Mouse (Mus musculus) kidney, embryonic 16.5 days (tissue): ENCODE results near the gene Hemk1. TPM values are rescaled to one million over a fixed set of nuclear protein-coding genes. Genes with fewer than 3 reads are reported as not detected.

Experiments used
- ATAC-seq: fragments of 200-750 bp; cut with Nextera tagmentation; 2 replicates; pipeline ENCODE4 v1.8.0; 2017; ENCODE audit warnings: moderate TSS enrichment; ENCODE audit not compliant: low FRiP score, low TSS enrichment
- H3K27ac ChIP-seq: fragments of 300-500 bp; sonication (generic); 2 replicates; pipeline ENCODE4 v1.5.1; 2014; ENCODE audit warnings: low read length
- H3K27me3 ChIP-seq: fragments of 300-500 bp; sonication (generic); 2 replicates; pipeline ENCODE4 v1.6.1; 2014; ENCODE audit warnings: low read length, control low read depth, mixed read lengths; ENCODE audit not compliant: insufficient read depth
- H3K36me3 ChIP-seq: fragments of 300-500 bp; sonication (generic); 2 replicates; pipeline ENCODE4 v1.6.1; 2014; ENCODE audit warnings: low read length, control low read depth, mixed read lengths; ENCODE audit not compliant: insufficient read depth
- H3K4me1 ChIP-seq: fragments of 300-500 bp; sonication (generic); 2 replicates; pipeline ENCODE4 v1.6.1; 2014; ENCODE audit warnings: low read length, control low read depth, mixed read lengths; ENCODE audit not compliant: insufficient read depth
- H3K4me2 ChIP-seq: fragments of 300-500 bp; sonication (generic); replicated peaks from 2 replicates; pipeline ENCODE4 v1.6.1; 2014; ENCODE audit warnings: low read depth, low read length
- H3K4me3 ChIP-seq: fragments of 300-500 bp; sonication (generic); 2 replicates; pipeline ENCODE4 v1.5.1; 2014; ENCODE audit warnings: mild to moderate bottlenecking, low read length
- H3K9ac ChIP-seq: fragments of 300-500 bp; sonication (generic); replicated peaks from 2 replicates; pipeline ENCODE4 v1.6.1; 2014; ENCODE audit warnings: low read length
- H3K9me3 ChIP-seq: fragments of 300-500 bp; sonication (generic); 2 replicates; pipeline ENCODE4 v1.6.1; 2016; ENCODE audit warnings: low read length, control low read depth
- WGBS: fragments of 180-500 bp; shearing (Covaris S2); extraction: QIAGEN DNeasy Blood & Tissue Kit; methylation state at CpG from one replicate; pipeline ENCODE4 v1.1.7; 2014; 5-methylcytosine and 5-hydroxymethylcytosine counted together
- polyA plus RNA-seq: library from polyadenylated mRNA; unstranded; fragments of >200 nt; fragmentation: Nextera tagmentation; extraction: Ambion mirVana; gene quantifications from 2 replicates; pipeline ENCODE4 v1.2.1, GENCODE M21; 2015

Hemk1 gene
- 12.6 and 13.2 TPM in 2 replicates for polyA plus RNA-seq

DNA sequence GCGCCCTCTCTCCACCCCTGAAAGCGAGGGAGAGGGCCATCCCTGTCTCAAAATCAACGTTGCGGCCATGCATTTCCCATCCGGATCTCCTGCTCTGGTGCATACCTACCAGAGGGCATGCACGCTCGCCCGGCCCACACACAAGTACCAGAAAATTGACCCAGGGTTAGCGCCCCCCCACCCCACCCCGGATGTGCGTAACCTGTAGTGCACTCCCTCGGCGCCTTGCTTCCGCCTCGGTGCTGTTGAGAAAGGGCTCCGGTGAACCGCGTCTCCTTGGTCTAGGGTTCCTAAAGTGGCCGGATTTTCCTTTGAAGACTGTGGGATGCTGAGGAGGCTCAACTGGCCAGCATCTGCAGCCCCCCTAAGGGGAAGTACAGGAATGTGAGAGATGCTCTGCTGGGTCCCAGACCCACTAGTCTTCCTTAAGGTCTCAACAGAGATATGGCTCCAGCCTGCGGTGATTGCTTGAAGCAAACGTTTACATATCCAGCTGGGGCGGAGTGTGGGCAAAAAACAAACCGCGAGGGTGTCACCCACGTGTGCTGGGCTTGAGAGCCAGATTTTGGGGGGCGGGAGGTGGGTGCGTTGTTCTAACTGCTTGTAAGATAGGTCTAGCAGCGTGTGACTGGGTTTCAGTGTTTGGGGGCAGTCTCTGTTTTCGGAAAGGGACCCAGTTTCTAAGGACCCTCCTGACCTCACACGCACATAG lies at the start of gene Hemk1:
Gene Hemk1 (minus strand): TSS at position 179 of the 712 bp plus-strand sequence.
- peak; percentile 69 for ATAC-seq
- H3K4me1 ChIP-seq = peaks cover 20% of the 10 kb centered on the region
- H3K9ac ChIP-seq = peak within 1 kb of the TSS; percentile 81
- H3K27me3 ChIP-seq = 0 out of 2 replicates have a peak, but pooled peaks cover 3% of the 10 kb centered on the region
- no peaks in the 10 kb centered on the region for H3K36me3 ChIP-seq
- peak within 1 kb of the TSS; percentile 65 for H3K4me3 ChIP-seq
- no peaks in the 10 kb centered on the region for H3K9me3 ChIP-seq
- peak within 1 kb of the TSS; percentile 93 for H3K4me2 ChIP-seq
- peak within 1 kb of the TSS; percentile 54 for H3K27ac ChIP-seq
- 4% methylated on average over 30 of the region's 30 CpGs for WGBS

DNA sequence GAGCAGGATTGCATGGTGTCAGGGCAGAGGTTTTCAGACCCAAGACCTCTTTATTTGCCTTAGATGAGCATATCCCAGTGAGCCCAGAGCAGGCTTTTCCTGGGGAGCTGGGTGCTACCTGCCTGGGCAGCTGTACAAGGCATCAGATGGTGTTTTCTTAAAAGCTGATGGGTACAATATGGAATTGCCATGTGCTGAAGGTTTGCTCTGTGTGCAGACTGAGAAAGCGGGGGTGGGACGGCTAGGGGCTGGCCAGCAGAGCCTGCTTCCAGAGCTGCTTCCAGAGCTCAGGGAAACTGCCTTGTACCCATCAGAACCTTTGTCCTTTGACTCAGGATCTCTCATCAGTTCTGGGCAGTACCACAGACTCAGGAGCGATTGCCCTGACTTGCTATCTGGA lies 49.6 kb upstream of the Hemk1 start:
- peaks cover 18% of the 10 kb centered on the region for H3K27me3 ChIP-seq
- no peak overlapping the region for H3K9ac ChIP-seq
- WGBS = 90% methylated on average over 3 of the region's 3 CpGs
- no peak overlapping the region for H3K4me3 ChIP-seq
- H3K4me1 ChIP-seq = peaks cover 6% of the 10 kb centered on the region; the same call in 1 of the 2 replicates
- H3K9me3 ChIP-seq = no peaks in the 10 kb centered on the region
- no peaks in the 10 kb centered on the region for H3K36me3 ChIP-seq
- H3K4me2 ChIP-seq = no peak overlapping the region
- no peak for ATAC-seq
- no peak overlapping the region for H3K27ac ChIP-seq

DNA sequence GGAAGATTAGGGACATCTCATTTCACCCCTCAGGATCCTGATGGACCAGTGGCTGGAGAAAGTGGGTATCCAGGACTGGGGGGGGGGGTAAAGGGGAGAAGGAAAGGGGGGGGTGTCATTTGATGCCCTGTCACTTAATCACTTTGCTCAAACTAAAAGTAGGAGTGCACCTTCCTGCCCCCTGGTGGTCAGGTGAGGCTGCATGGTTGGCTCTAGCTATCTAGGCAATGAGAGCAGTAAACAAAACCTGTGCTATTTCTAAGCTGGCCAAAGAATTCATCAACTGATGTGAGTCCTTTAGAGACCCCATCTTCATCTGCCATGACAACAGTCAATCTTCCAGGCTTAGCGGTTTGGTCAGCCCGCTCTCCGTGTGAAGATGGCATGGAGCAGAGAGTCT lies 48.6 kb upstream of the Hemk1 start:
- H3K9ac ChIP-seq = no peak overlapping the region
- no peak overlapping the region for H3K27ac ChIP-seq
- no peaks in the 10 kb centered on the region for H3K36me3 ChIP-seq
- H3K4me1 ChIP-seq = peaks cover 6% of the 10 kb centered on the region; the same call in 1 of the 2 replicates
- peaks cover 28% of the 10 kb centered on the region for H3K27me3 ChIP-seq
- H3K9me3 ChIP-seq = no peaks in the 10 kb centered on the region
- no peak overlapping the region for H3K4me2 ChIP-seq
- no peak overlapping the region for H3K4me3 ChIP-seq
- ATAC-seq = no peak
- WGBS = 65% methylated on average over 3 of the region's 3 CpGs

DNA sequence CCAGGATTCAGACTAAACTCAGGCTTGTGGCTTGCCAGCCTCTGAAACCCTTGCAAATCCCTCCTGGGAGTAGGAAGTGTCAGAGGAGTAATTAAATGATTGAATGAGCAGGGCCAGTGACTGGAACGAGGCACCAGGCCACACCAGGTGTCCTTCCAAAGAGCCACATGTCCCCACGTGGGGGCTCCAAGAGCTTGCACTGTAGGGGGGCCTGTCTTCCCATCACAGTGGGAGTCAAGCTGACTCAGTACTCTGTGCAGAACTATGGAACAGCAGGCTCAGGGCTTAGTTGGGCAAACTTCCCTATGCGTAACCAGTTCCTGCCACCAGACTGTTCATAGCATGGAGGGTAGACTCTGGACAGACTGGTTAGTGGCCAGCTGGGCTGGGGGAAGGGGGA lies 46.2 kb upstream of the Hemk1 start:
- Histone ChIP-seq H3K27me3 (peaks cover 45% of the 10 kb centered on the region), H3K27ac (no peak overlapping the region), H3K4me1 (peaks cover 6% of the 10 kb centered on the region; the same call in 1 of the 2 replicates), H3K4me2 (no peak overlapping the region), H3K4me3 (no peak overlapping the region), H3K36me3 (no peaks in the 10 kb centered on the region), H3K9me3 (no peaks in the 10 kb centered on the region), H3K9ac (no peak overlapping the region)
- 18% methylated on average over 3 of the region's 3 CpGs for WGBS
- ATAC-seq = peak; percentile 72

GRCm38 (mm10) chr9:107381723-107382122 lies 43.6 kb upstream of the Hemk1 start:
- 3% methylated on average over 8 of the region's 8 CpGs for WGBS
- peaks cover 16% of the 10 kb centered on the region; the same call in 1 of the 2 replicates for H3K4me1 ChIP-seq
- no peak overlapping the region for H3K9ac ChIP-seq
- no peak overlapping the region for H3K4me3 ChIP-seq
- H3K36me3 ChIP-seq = no peaks in the 10 kb centered on the region
- no peak for ATAC-seq
- H3K9me3 ChIP-seq = no peaks in the 10 kb centered on the region
- H3K27ac ChIP-seq = no peak overlapping the region
- no peak overlapping the region for H3K4me2 ChIP-seq
- peaks cover 71% of the 10 kb centered on the region for H3K27me3 ChIP-seq

GRCm38 (mm10) chr9:107377961-107378512 lies 39.9 kb upstream of the Hemk1 start:
- peaks cover 10% of the 10 kb centered on the region; the same call in 1 of the 2 replicates for H3K4me1 ChIP-seq
- no peak overlapping the region for H3K27ac ChIP-seq
- no peak overlapping the region for H3K9ac ChIP-seq
- WGBS = under 1% methylated on average over 35 of the region's 35 CpGs
- H3K36me3 ChIP-seq = no peaks in the 10 kb centered on the region
- peak overlapping the region; percentile 47 for H3K4me3 ChIP-seq
- peak overlapping the region; percentile 73 for H3K4me2 ChIP-seq
- peak; percentile 63 for ATAC-seq
- H3K9me3 ChIP-seq = no peaks in the 10 kb centered on the region
- H3K27me3 ChIP-seq = peaks cover 73% of the 10 kb centered on the region

DNA sequence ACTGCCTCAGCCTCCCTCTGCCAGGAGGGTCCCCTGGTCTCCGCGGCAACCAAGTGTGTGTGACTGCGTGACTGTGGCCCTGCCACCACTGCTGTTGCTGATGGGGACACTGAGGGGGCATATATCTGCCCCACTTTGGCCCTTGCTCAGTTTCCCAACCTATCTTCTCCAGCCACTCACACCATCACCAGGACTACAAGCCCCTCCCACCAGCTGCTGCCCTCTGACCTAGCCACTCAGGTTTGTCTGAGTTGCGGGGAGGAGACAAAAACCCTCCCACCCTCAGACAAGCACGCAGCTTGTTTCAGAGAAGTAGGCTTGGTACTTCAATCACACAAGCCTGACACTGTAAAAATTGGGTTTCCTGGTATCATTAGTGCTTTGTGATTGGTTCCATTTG lies 37.3 kb upstream of the Hemk1 start:
- H3K4me1 ChIP-seq = peaks cover 13% of the 10 kb centered on the region
- WGBS = 15% methylated on average over 5 of the region's 5 CpGs
- no peak overlapping the region for H3K4me2 ChIP-seq
- no peak overlapping the region for H3K27ac ChIP-seq
- H3K4me3 ChIP-seq = no peak overlapping the region
- no peak for ATAC-seq
- H3K9ac ChIP-seq = no peak overlapping the region
- no peaks in the 10 kb centered on the region for H3K36me3 ChIP-seq
- peaks cover 56% of the 10 kb centered on the region for H3K27me3 ChIP-seq
- H3K9me3 ChIP-seq = no peaks in the 10 kb centered on the region

- Histone ChIP-seq H3K27ac (no peak overlapping the region), H3K9ac (no peak overlapping the region), H3K9me3 (no peaks in the 10 kb centered on the region), H3K27me3 (peaks cover 48% of the 10 kb centered on the region), H3K36me3 (no peaks in the 10 kb centered on the region), H3K4me1 (peaks cover 21% of the 10 kb centered on the region), H3K4me2 (no peak overlapping the region), H3K4me3 (no peak overlapping the region)
- 5% methylated on average over 8 of the region's 8 CpGs for WGBS
- peak; percentile 29; the same call in 1 of the 2 replicates for ATAC-seq
These were observed 36.5 kb upstream of the Hemk1 start for GRCm38 (mm10) chr9:107374623-107375022.

DNA sequence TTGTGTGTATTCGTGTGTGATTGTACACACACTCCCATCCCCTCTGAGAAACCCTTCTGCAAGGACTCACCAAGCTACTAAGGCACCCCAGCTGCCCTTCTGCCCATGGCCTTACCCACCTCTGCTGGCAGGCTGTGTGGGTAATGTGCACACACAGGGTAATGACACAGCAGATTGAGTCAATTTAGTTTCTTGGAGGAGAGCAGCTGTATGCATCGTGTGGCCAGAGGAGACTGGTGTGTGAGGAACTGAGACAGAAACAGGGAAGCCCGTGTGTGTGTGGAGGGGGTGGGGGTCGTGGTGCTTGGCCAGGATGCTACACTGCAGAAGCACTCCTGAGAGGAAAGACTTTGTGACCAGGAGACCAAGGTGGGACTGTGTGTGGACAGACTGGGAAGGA lies 34.3 kb upstream of the Hemk1 start:
- Histone ChIP-seq H3K27me3 (peaks cover 28% of the 10 kb centered on the region), H3K4me3 (no peak overlapping the region), H3K4me1 (peaks cover 17% of the 10 kb centered on the region), H3K9me3 (no peaks in the 10 kb centered on the region), H3K27ac (no peak overlapping the region), H3K9ac (no peak overlapping the region), H3K36me3 (no peaks in the 10 kb centered on the region), H3K4me2 (no peak overlapping the region)
- no peak for ATAC-seq
- WGBS = 55% methylated on average over 4 of the region's 4 CpGs

- Histone ChIP-seq H3K4me3 (no peak overlapping the region), H3K4me1 (peaks cover 17% of the 10 kb centered on the region), H3K27me3 (peaks cover 11% of the 10 kb centered on the region; the same call in 1 of the 2 replicates), H3K4me2 (no peak overlapping the region), H3K9ac (no peak overlapping the region), H3K9me3 (no peaks in the 10 kb centered on the region), H3K36me3 (no peaks in the 10 kb centered on the region), H3K27ac (no peak overlapping the region)
- no peak for ATAC-seq
- WGBS = 8% methylated on average over 4 of the region's 4 CpGs
These were observed 31.9 kb upstream of the Hemk1 start for GRCm38 (mm10) chr9:107370106-107370463.
